Mouse (Mus musculus): ENCODE measurements at regions not wholly inside any gene's neighbourhood (a gene's known extent, or its start where the extent isn't known, plus 50 kb on each side); places are given as distances from the start of the nearest gene placed in this dataset.
"Not testable (repeated sequence)": the region's sequence is repeated elsewhere in the genome, so short reads cannot be mapped to it uniquely, and the experiment has no call there.

- in situ Hi-C loops (cut with MboI; ENCODE audit: low pct_unique_long_range_greater_than_20kb): no loop called here
- DNase-seq (ENCODE audit: low read depth, low spot score) (no peak), ATAC-seq (no peak)
- no peaks in the 10 kb centered on the region for H3K27me3 ChIP-seq
- TF ChIP-seq CTCF (IDR thresholded peaks at IDR 0.05): no peak
- POLR2A ChIA-PET: no interaction called here
- CTCF ChIA-PET: no interaction called here
Observed at GRCm38 (mm10) chr19:51533221-51533620, 730.9 kb upstream of the Ins1 start.

- POLR2A ChIA-PET: no interaction called here
- CTCF ChIA-PET: no interaction called here
- in situ Hi-C loops (cut with MboI; ENCODE audit: low pct_unique_long_range_greater_than_20kb): no loop called here
Observed at GRCm38 (mm10) chr19:51534401-51534800, 729.7 kb upstream of the Ins1 start.

GRCm38 (mm10) chr19:51552040-51552439 lies 712.1 kb upstream of the Ins1 start:
- DNase-seq (ENCODE audit: low read depth, low spot score); CTCF ChIA-PET; in situ Hi-C loops (cut with MboI; ENCODE audit: low pct_unique_long_range_greater_than_20kb); POLR2A ChIA-PET; ATAC-seq; H3K27me3 ChIP-seq: not testable (repeated sequence)

More at GRCm38 (mm10) chr19:51534401-51534800, 729.7 kb upstream of the Ins1 start:
- no peak for ATAC-seq
- no peak for TF ChIP-seq CTCF (IDR thresholded peaks at IDR 0.05)
- H3K27me3 ChIP-seq: no peaks in the 10 kb centered on the region
- DNase-seq (ENCODE audit: low read depth, low spot score): no peak

- DNase-seq (ENCODE audit: low read depth, low spot score) (no peak), ATAC-seq (no peak)
- H3K27me3 ChIP-seq: no peaks in the 10 kb centered on the region
- CTCF ChIA-PET: interaction anchor here (0.7 kb wide), 1 partner anchor 12 kb away, joined by 3 read pairs; no protein-coding TSS in a partner anchor
- in situ Hi-C loops (cut with MboI; ENCODE audit: low pct_unique_long_range_greater_than_20kb): no loop called here
- POLR2A ChIA-PET: no interaction called here
- TF ChIP-seq CTCF (IDR thresholded peaks at IDR 0.05): no peak
Observed at GRCm38 (mm10) chr19:51568101-51568500, 696.0 kb upstream of the Ins1 start.
